Mouse (Mus musculus): ENCODE measurements at regions not wholly inside any gene's neighbourhood (a gene's known extent, or its start where the extent isn't known, plus 50 kb on each side); places are given as distances from the start of the nearest gene placed in this dataset.

DNA sequence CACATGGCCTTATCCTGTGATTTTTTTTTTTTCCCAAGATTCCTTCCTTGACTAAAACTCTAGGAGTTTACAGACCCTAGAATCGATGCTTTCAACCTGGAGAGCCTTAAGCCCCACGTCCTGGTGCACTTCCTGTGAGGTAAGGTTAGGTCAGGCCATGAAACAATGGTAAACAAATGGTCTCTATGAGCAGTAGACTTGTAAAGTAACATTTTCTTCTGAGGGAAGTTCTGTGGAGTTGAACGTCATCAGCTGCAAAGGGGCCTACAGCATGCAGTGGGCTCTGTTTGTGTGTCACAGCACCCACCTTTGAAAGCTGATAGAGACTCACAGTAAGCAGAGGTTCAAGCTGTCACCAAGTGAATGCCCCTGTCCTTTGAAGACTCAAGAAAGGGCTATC, 87.3 kb upstream of the Eomes start:
- no peaks in the 10 kb centered on the region for H3K36me3 ChIP-seq (ENCODE audit: insufficient read depth)
- H3K9me3 ChIP-seq (ENCODE audit: low read depth, low read length): no peaks in the 10 kb centered on the region
- 53% methylated on average over 3 of the region's 3 CpGs for WGBS
- H3K4me3 ChIP-seq (ENCODE audit: low read depth, low read length): no peak overlapping the region
- TF ChIP-seq CTCF (IDR thresholded peaks at IDR 0.05; ENCODE audit: low read depth): no peak
- no peaks in the 10 kb centered on the region for H3K4me1 ChIP-seq (ENCODE audit: insufficient read depth)
- no peak for ATAC-seq (ENCODE audit: insufficient read depth)
- H3K9ac ChIP-seq: no peak overlapping the region
- peaks cover 5% of the 10 kb centered on the region; the same call in 1 of the 2 replicates for H3K27me3 ChIP-seq (ENCODE audit: insufficient read depth, low read length)
- H3K4me2 ChIP-seq: no peak overlapping the region
- DNase-seq: no peak
- no peak overlapping the region for H3K27ac ChIP-seq (ENCODE audit: low read depth)

DNA sequence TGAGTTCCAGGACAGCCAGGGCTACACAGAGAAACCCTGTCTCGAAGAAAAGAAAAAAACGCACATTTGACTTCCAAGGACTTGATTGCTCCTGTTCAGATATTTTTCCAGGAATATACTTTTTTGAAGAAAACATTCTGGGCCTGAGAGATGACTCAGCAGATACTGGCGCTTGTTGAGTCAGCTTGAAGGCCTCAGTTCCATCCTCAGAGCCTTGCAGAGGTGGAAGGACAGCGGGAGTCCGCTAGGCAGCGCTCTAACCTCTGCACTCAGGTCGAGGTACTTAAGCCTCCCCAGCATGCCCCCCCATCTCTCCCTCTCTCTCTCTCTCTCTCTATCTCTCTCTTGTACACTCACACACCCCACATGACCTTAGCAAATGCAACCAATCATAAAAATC, 86.3 kb upstream of the Eomes start:
- no peak overlapping the region for H3K27ac ChIP-seq (ENCODE audit: low read depth)
- no peaks in the 10 kb centered on the region for H3K4me1 ChIP-seq (ENCODE audit: insufficient read depth)
- no peak overlapping the region for H3K4me2 ChIP-seq
- DNase-seq: no peak
- WGBS: 62% methylated on average over 7 of the region's 7 CpGs
- peaks cover 5% of the 10 kb centered on the region; the same call in 1 of the 2 replicates for H3K27me3 ChIP-seq (ENCODE audit: insufficient read depth, low read length)
- H3K4me3 ChIP-seq (ENCODE audit: low read depth, low read length): no peak overlapping the region
- no peak for ATAC-seq (ENCODE audit: insufficient read depth)
- no peaks in the 10 kb centered on the region for H3K9me3 ChIP-seq (ENCODE audit: low read depth, low read length)
- no peak for TF ChIP-seq CTCF (IDR thresholded peaks at IDR 0.05; ENCODE audit: low read depth)
- no peak overlapping the region for H3K9ac ChIP-seq
- no peaks in the 10 kb centered on the region for H3K36me3 ChIP-seq (ENCODE audit: insufficient read depth)

DNA sequence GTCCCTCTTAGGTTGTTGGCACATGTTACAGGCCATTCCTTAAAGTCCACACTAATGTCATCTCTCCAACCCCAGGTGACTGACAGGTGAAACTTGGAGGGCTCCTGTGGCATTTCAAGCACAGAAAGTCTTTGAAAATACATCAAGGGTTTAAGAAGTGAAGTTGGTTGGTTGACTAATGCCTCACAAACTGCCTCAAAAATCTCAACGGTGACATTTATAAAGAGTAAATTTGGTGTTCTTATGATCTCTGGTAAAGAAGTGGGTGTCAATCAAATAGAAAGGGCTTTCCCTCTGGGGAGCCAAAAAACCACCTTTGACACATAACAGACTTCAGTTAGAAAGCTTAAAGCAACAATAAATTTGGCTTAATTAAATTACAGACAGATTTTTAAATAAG, 85.2 kb upstream of the Eomes start:
- no peaks in the 10 kb centered on the region for H3K9me3 ChIP-seq (ENCODE audit: low read depth, low read length)
- peaks cover 4% of the 10 kb centered on the region; the same call in 1 of the 2 replicates for H3K27me3 ChIP-seq (ENCODE audit: insufficient read depth, low read length)
- no peak overlapping the region for H3K9ac ChIP-seq
- DNase-seq (no peak), ATAC-seq (ENCODE audit: insufficient read depth) (no peak)
- H3K27ac ChIP-seq (ENCODE audit: low read depth): no peak overlapping the region
- whole genome bisulfite sequencing: 65% methylated on average over 1 of the region's 1 CpGs
- no peak for TF ChIP-seq CTCF (IDR thresholded peaks at IDR 0.05; ENCODE audit: low read depth)
- no peak overlapping the region for H3K4me2 ChIP-seq
- H3K36me3 ChIP-seq (ENCODE audit: insufficient read depth): no peaks in the 10 kb centered on the region
- no peaks in the 10 kb centered on the region for H3K4me1 ChIP-seq (ENCODE audit: insufficient read depth)
- H3K4me3 ChIP-seq (ENCODE audit: low read depth, low read length): no peak overlapping the region

DNA sequence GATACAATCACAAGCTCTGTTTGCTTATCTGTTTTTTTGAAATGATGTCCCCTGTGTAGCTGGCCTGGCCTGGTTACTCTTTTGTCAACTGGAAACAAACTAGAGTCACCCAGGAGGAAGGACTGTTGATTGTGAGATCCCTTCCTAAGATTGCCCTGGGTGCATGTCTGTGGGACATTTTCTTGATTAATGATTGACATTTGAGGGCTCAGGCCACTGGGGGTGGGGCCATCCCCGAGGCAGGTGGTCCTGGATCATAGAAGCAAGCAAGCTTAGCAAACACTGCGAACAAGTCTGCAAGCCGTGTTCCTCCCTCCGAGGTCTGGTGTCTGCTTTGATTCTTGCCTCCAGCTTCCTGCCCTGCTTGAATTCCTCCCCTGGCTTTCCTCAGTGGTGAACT, 84.4 kb upstream of the Eomes start:
- ATAC-seq (ENCODE audit: insufficient read depth) (no peak), DNase-seq (no peak)
- Histone ChIP-seq H3K4me2 (no peak overlapping the region), H3K4me3 (ENCODE audit: low read depth, low read length) (no peak overlapping the region), H3K36me3 (ENCODE audit: insufficient read depth) (no peaks in the 10 kb centered on the region), H3K27ac (ENCODE audit: low read depth) (no peak overlapping the region), H3K27me3 (ENCODE audit: insufficient read depth, low read length) (no peaks in the 10 kb centered on the region; the same call in 1 of the 2 replicates), H3K4me1 (ENCODE audit: insufficient read depth) (no peaks in the 10 kb centered on the region), H3K9me3 (ENCODE audit: low read depth, low read length) (no peaks in the 10 kb centered on the region), H3K9ac (no peak overlapping the region)
- TF ChIP-seq CTCF (IDR thresholded peaks at IDR 0.05; ENCODE audit: low read depth): no peak
- 39% methylated on average over 4 of the region's 4 CpGs for WGBS

DNA sequence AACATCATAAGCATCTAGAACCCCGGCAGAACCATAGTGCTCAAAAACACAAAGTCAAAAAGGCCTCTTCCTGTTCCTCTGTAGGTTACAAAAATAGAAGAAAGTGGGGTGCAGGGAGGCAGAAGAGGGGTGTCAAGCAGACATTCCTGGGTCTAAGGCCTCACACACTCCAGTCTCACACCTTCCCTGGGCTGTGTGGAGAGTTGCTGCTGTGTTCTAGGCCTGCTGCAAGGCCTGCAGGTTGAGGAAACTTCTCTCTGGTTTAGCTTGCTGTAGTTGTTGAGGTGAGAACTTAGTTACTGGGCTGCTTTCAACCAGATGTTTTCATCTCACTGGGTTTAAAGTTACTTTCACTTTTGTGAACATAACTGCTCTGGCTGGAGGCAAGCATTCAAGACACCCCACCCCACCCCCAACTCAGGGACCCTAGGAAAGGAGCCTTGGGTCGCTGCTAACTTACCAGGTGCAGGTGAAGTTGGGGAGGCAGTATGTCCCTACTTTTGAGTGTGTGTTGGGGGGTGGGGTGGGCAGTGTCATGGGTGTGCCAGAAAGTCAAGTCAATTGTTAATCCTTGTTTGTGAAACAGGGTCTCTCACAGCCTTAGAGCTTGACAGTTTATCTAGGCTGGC, 81.5 kb upstream of the Eomes start:
- no peak for TF ChIP-seq CTCF (IDR thresholded peaks at IDR 0.05; ENCODE audit: low read depth)
- DNase-seq (no peak), ATAC-seq (ENCODE audit: insufficient read depth) (no peak)
- Histone ChIP-seq H3K36me3 (ENCODE audit: insufficient read depth) (no peaks in the 10 kb centered on the region), H3K27ac (ENCODE audit: low read depth) (no peak overlapping the region), H3K4me1 (ENCODE audit: insufficient read depth) (no peaks in the 10 kb centered on the region), H3K4me2 (no peak overlapping the region), H3K27me3 (ENCODE audit: insufficient read depth, low read length) (no peaks in the 10 kb centered on the region), H3K4me3 (ENCODE audit: low read depth, low read length) (no peak overlapping the region), H3K9ac (no peak overlapping the region), H3K9me3 (ENCODE audit: low read depth, low read length) (no peaks in the 10 kb centered on the region)
- 58% methylated on average over 2 of the region's 2 CpGs for WGBS

DNA sequence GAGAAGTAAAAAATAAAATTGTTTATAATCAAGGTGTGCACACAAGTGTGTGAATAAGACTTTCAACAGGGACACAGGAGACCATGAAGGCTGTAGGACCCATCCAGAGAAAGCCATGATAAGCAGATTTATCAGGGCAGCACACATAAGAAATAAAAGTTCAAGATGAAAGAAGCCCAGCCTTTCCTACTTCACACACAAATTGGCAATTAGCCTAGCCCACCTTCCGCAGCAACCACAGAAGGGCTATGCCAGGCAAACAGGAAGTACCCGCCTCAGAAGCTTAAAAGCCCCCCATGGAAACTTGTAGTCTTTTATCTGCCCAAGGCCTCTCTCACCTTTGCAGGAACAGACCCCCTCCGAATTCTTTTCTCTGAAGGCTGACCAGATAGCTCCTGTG, 77.5 kb upstream of the Eomes start:
- WGBS: 71% methylated on average over 3 of the region's 3 CpGs
- H3K4me2 ChIP-seq: no peak overlapping the region

DNA sequence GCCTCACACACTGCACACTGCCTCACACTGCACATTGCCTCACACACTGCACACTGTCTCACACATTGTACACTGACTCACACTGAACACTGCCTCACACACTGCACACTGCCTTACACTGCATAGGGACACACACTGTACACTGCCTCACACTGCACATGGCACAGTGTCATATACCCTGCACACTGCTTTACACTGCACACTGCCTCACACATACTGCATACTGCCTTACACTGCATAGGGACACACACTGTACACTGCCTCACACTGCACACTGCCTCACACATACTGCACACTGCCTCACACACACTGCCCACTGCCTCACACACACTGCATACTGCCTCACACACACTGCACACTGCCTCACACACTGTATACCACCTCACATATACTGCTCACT, 76.8 kb upstream of the Eomes start:
- Histone ChIP-seq H3K4me2 (no peak overlapping the region), H3K4me1 (ENCODE audit: insufficient read depth) (no peaks in the 10 kb centered on the region), H3K27me3 (ENCODE audit: insufficient read depth, low read length) (no peaks in the 10 kb centered on the region), H3K4me3 (ENCODE audit: low read depth, low read length) (no peak overlapping the region), H3K9ac (no peak overlapping the region), H3K36me3 (ENCODE audit: insufficient read depth) (no peaks in the 10 kb centered on the region), H3K27ac (ENCODE audit: low read depth) (no peak overlapping the region), H3K9me3 (ENCODE audit: low read depth, low read length) (no peaks in the 10 kb centered on the region)
- ATAC-seq (ENCODE audit: insufficient read depth) (no peak; the same call in 1 of the 2 replicates), DNase-seq (no peak)
- no peak for TF ChIP-seq CTCF (IDR thresholded peaks at IDR 0.05; ENCODE audit: low read depth)

More for the DNA sequence above, 77.5 kb upstream of the Eomes start:
- ATAC-seq (ENCODE audit: insufficient read depth) (no peak), DNase-seq (no peak)
- H3K9ac ChIP-seq: no peak overlapping the region
- no peak overlapping the region for H3K4me3 ChIP-seq (ENCODE audit: low read depth, low read length)
- TF ChIP-seq CTCF (IDR thresholded peaks at IDR 0.05; ENCODE audit: low read depth): no peak
- H3K27me3 ChIP-seq (ENCODE audit: insufficient read depth, low read length): no peaks in the 10 kb centered on the region
- no peaks in the 10 kb centered on the region for H3K4me1 ChIP-seq (ENCODE audit: insufficient read depth)
- no peak overlapping the region for H3K27ac ChIP-seq (ENCODE audit: low read depth)
- no peaks in the 10 kb centered on the region for H3K9me3 ChIP-seq (ENCODE audit: low read depth, low read length)
- H3K36me3 ChIP-seq (ENCODE audit: insufficient read depth): no peaks in the 10 kb centered on the region

DNA sequence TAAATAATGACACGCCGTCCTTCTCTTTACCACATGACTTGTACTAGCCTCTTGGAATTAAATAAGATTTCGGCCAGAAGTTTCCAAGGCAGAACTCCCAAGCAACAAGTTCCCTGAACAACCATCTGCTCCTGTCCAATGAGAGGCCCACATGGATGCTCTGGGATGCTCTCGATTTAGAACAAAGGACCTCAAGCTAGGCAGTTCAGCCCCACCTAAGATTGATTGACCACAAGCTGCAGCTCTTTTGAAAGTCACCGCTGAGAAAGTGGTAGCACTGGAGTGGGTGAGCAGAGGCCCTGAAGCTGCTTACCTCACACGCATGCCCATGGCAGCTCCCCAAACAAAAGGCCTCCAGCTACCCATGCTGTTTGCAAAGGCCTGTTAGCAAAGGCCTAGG, 73.1 kb upstream of the Eomes start:
- Histone ChIP-seq H3K36me3 (ENCODE audit: insufficient read depth) (no peaks in the 10 kb centered on the region), H3K27ac (ENCODE audit: low read depth) (no peak overlapping the region), H3K4me3 (ENCODE audit: low read depth, low read length) (no peak overlapping the region), H3K4me2 (no peak overlapping the region), H3K27me3 (ENCODE audit: insufficient read depth, low read length) (no peaks in the 10 kb centered on the region), H3K9me3 (ENCODE audit: low read depth, low read length) (no peaks in the 10 kb centered on the region), H3K4me1 (ENCODE audit: insufficient read depth) (no peaks in the 10 kb centered on the region), H3K9ac (no peak overlapping the region)
- ATAC-seq (ENCODE audit: insufficient read depth) (no peak), DNase-seq (no peak)
- no peak for TF ChIP-seq CTCF (IDR thresholded peaks at IDR 0.05; ENCODE audit: low read depth)
- WGBS: 53% methylated on average over 6 of the region's 6 CpGs

Data from lung, embryonic 14.5 days (tissue).